In the genomic region with DNA sequence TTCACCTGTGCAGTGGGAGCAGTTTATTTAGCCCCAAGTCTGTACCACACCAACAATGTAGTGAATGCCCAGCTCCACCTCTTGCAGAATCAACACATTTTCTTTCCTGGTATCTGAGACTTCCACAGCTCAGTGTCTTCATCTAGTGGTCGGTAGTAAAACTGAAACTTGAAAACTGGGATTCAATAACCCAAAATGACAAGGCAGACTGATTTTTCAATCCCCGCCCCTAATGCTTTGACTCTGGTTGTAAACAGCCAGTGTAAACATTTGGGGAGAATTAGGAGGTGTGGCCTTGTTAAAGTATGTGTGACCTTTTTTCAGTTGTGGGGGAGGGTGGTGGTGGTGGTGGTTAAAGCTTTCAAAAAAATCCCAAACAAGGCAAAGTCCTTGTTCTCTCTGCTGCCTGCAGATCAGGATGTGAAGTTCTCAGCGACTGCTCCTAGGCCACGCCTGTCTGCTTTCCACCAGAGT, we compare ENCODE assay signal across 9 mouse cellular contexts. TPM values are rescaled to one million over a fixed set of nuclear protein-coding genes. Genes with fewer than 3 reads are reported as not detected.
DNase-seq lines count a peak whose midpoint lies in the region; ATAC-seq and TF ChIP-seq lines count a peak whose summit lies in the region.
"Had no signal": no experiment of that assay in that cellular context is flagged by ENCODE, and none has a peak within 500 bp of the region (broad histone marks: within the 10 kb centered on the region; RNA-seq: fewer than 3 reads in every experiment).

No protein-coding gene starts in this region.

- H3K4me1 ChIP-seq in forebrain, embryonic 15.5 days, result no peaks in the 10 kb centered on the region
- H3K4me1 ChIP-seq in forebrain, embryonic 11.5 days (replicated peaks; ENCODE audit: control insufficient read depth, insufficient read depth, low read length), result no peaks in the 10 kb centered on the region
- H3K4me1 ChIP-seq in kidney, postnatal 0 days (replicated peaks; ENCODE audit: insufficient read depth, low read length), result no peaks in the 10 kb centered on the region

- ATAC-seq in forebrain, embryonic 15.5 days (replicated peaks), result peak; percentile 67; the same call in 1 of the 2 replicates
- no peak for ATAC-seq in forebrain, embryonic 11.5 days (replicated peaks; ENCODE audit: low FRiP score)
- ATAC-seq in kidney, postnatal 0 days (replicated peaks; ENCODE audit: low FRiP score, low read depth), result peak; percentile 69
- 0 out of 2 replicates have a peak, but pooled peaks have one; percentile 19 for ATAC-seq in megakaryocyte-erythroid progenitor cell, adult 5-6 weeks (replicated peaks; ENCODE audit: low FRiP score, low TSS enrichment, poor library complexity, severe bottlenecking)

- DNase-seq in forebrain, embryonic 11.5 days (ENCODE audit: low spot score), result no peak
- DNase-seq in testis, postnatal 14 days (ENCODE audit: low spot score), result peak; percentile 7
- no peak for DNase-seq in testis, postnatal 10 days (ENCODE audit: low spot score)
- peak; percentile 83 for DNase-seq in kidney, postnatal 0 days (ENCODE audit: low spot score)
- DNase-seq in cerebellum, adult 9-11 months, result no peak
- no peak for DNase-seq in urinary bladder, postnatal 4 days (ENCODE audit: low spot score in 2 of 2)

- H3K36me3 ChIP-seq in forebrain, embryonic 15.5 days, result no peaks in the 10 kb centered on the region
- H3K36me3 ChIP-seq in forebrain, embryonic 11.5 days (ENCODE audit: control insufficient read depth, insufficient read depth, low read length), result no peaks in the 10 kb centered on the region
- H3K36me3 ChIP-seq in kidney, postnatal 0 days (ENCODE audit: insufficient read depth, low read length), result no peaks in the 10 kb centered on the region

- TF ChIP-seq CTCF in kidney, postnatal 0 days (IDR thresholded peaks at IDR 0.05; ENCODE audit: low read depth), result peak; percentile 88

- no peak overlapping the region for H3K27ac ChIP-seq in forebrain, embryonic 15.5 days (replicated peaks)
- H3K27ac ChIP-seq in forebrain, embryonic 11.5 days (ENCODE audit: low read depth, low read length), result no peak overlapping the region
- peak overlapping the region; percentile 37; the same call in 1 of the 2 replicates for H3K27ac ChIP-seq in kidney, postnatal 0 days

- 57% methylated on average over 4 of the region's 4 CpGs for WGBS in forebrain, embryonic 15.5 days
- WGBS in forebrain, embryonic 11.5 days, result 65% methylated on average over 4 of the region's 4 CpGs
- 18% methylated on average over 4 of the region's 4 CpGs for WGBS in kidney, postnatal 0 days

- no peaks in the 10 kb centered on the region for H3K27me3 ChIP-seq in forebrain, embryonic 15.5 days
- no peaks in the 10 kb centered on the region for H3K27me3 ChIP-seq in forebrain, embryonic 11.5 days (ENCODE audit: control insufficient read depth, insufficient read depth, low read length)
- H3K27me3 ChIP-seq in kidney, postnatal 0 days (ENCODE audit: insufficient read depth, low read length), result no peaks in the 10 kb centered on the region

- H3K9ac ChIP-seq in forebrain, embryonic 15.5 days (replicated peaks), result no peak overlapping the region
- H3K9ac ChIP-seq in forebrain, embryonic 11.5 days (ENCODE audit: low read length), result no peak overlapping the region
- no peak overlapping the region for H3K9ac ChIP-seq in kidney, postnatal 0 days (ENCODE audit: low read depth, low read length)

- no peak overlapping the region for H3K4me2 ChIP-seq in forebrain, embryonic 15.5 days (replicated peaks)
- no peak overlapping the region for H3K4me2 ChIP-seq in forebrain, embryonic 11.5 days (ENCODE audit: low read depth, low read length, severe bottlenecking)
- H3K4me2 ChIP-seq in kidney, postnatal 0 days (ENCODE audit: low read length), result peak overlapping the region; percentile 27; the same call in 1 of the 2 replicates

- no peaks in the 10 kb centered on the region for H3K9me3 ChIP-seq in forebrain, embryonic 15.5 days
- H3K9me3 ChIP-seq in forebrain, embryonic 11.5 days (ENCODE audit: control insufficient read depth, low read length), result no peaks in the 10 kb centered on the region
- H3K9me3 ChIP-seq in kidney, postnatal 0 days (replicated peaks; ENCODE audit: low read length), result no peaks in the 10 kb centered on the region

- H3K4me3 ChIP-seq in forebrain, embryonic 15.5 days, result no peak overlapping the region
- no peak overlapping the region for H3K4me3 ChIP-seq in forebrain, embryonic 11.5 days (ENCODE audit: low read depth, low read length)
- no peak overlapping the region for H3K4me3 ChIP-seq in kidney, postnatal 0 days (replicated peaks; ENCODE audit: low read depth, low read length)

RNA-seq across cellular contexts. Expression of a gene that starts 1.7 kb away (rescaled TPM):
- polyA plus RNA-seq in forebrain, embryonic 15.5 days (2015; fragmentation: Nextera tagmentation; extraction: Ambion mirVana), result 0.13 TPM in 1 of 2 replicates, not detected in the other
- polyA plus RNA-seq in forebrain, embryonic 11.5 days (2014; fragmentation: Nextera tagmentation; extraction: Ambion mirVana), result 0.13 TPM in 1 of 2 replicates, not detected in the other
- polyA plus RNA-seq in kidney, postnatal 0 days (2015; fragmentation: Nextera tagmentation; extraction: Ambion mirVana), result 0.04 and 0.16 TPM in 2 replicates
- 0.27 TPM in 1 of 2 replicates, not detected in the other for total RNA-seq in megakaryocyte-erythroid progenitor cell, adult 5-6 weeks (2014; fragmentation: Nextera tagmentation)
- 0.38 and 1.1 TPM in 2 replicates for total RNA-seq in megakaryocyte-erythroid progenitor cell, adult 5-6 weeks (2017)
- total RNA-seq: left cerebral cortex, adult 18-20 months had no signal

RNA-seq across cellular contexts. Expression of a gene that starts 45.4 kb away (rescaled TPM):
- 0.08 TPM in 1 of 2 replicates, not detected in the other for polyA plus RNA-seq in forebrain, embryonic 15.5 days (2015; fragmentation: Nextera tagmentation; extraction: Ambion mirVana)
- polyA plus RNA-seq in forebrain, embryonic 11.5 days (2014; fragmentation: Nextera tagmentation; extraction: Ambion mirVana), result 0.20 TPM in 1 of 2 replicates, not detected in the other
- 0.32 and 0.54 TPM in 2 replicates for polyA plus RNA-seq in kidney, postnatal 0 days (2015; fragmentation: Nextera tagmentation; extraction: Ambion mirVana)
- not detected in 2 replicates for total RNA-seq in megakaryocyte-erythroid progenitor cell, adult 5-6 weeks (2014; fragmentation: Nextera tagmentation)
- 0.91 TPM in 1 of 2 replicates, not detected in the other for total RNA-seq in megakaryocyte-erythroid progenitor cell, adult 5-6 weeks (2017)

Comparison
In these comparisons a context has a peak if more than half of its experiments do, and no peak if none do; other contexts are left out.
1. DNase-seq: peak in testis, postnatal 14 days (single experiment) and kidney, postnatal 0 days (single experiment); none in forebrain, embryonic 11.5 days (single experiment), testis, postnatal 10 days (single experiment), cerebellum, adult 9-11 months (single experiment) and urinary bladder, postnatal 4 days (0 of 2).